Mouse (Mus musculus) right cerebral cortex, postnatal 25 days (tissue): ENCODE measurements at regions not wholly inside any gene's neighbourhood (a gene's known extent, or its start where the extent isn't known, plus 50 kb on each side); places are given as distances from the start of the nearest gene placed in this dataset.

Experiments used
- DNase-seq: peaks from one replicate; pipeline ENCODE4 v3.0.0; 2022

- no peak for DNase-seq
Measured at GRCm38 (mm10) chr12:27471557-27471956, 129.2 kb upstream of the Sox11 start.

- DNase-seq: no peak
Measured at GRCm38 (mm10) chr12:27470346-27470745, 128.0 kb upstream of the Sox11 start.

- no peak for DNase-seq
Measured at GRCm38 (mm10) chr12:27468782-27469181, 126.4 kb upstream of the Sox11 start.

GRCm38 (mm10) chr12:27468141-27468540, 125.8 kb upstream of the Sox11 start:
- peak; percentile 19 for DNase-seq

- no peak for DNase-seq
Measured at GRCm38 (mm10) chr12:27465499-27466150, 123.3 kb upstream of the Sox11 start.

GRCm38 (mm10) chr12:27458674-27459073, 116.3 kb upstream of the Sox11 start:
- no peak for DNase-seq

GRCm38 (mm10) chr12:27437661-27438345, 95.4 kb upstream of the Sox11 start:
- no peak for DNase-seq

- no peak for DNase-seq
Measured at GRCm38 (mm10) chr12:27431338-27431737, 89.0 kb upstream of the Sox11 start.

- DNase-seq: peak; percentile 24
Measured at GRCm38 (mm10) chr12:27417387-27418009, 75.1 kb upstream of the Sox11 start.

GRCm38 (mm10) chr12:27410555-27410954, 68.2 kb upstream of the Sox11 start:
- no peak for DNase-seq

GRCm38 (mm10) chr12:27408440-27408839, 66.1 kb upstream of the Sox11 start:
- DNase-seq: no peak

GRCm38 (mm10) chr12:27399392-27399791, 57.0 kb upstream of the Sox11 start:
- no peak for DNase-seq
